Mouse (Mus musculus): Measurements from ENCODE around the gene Akap9.
"Not testable (repeated sequence)": the region's sequence is repeated elsewhere in the genome, so short reads cannot be mapped to it uniquely, and the experiment has no call there.

Akap9 gene

DNA sequence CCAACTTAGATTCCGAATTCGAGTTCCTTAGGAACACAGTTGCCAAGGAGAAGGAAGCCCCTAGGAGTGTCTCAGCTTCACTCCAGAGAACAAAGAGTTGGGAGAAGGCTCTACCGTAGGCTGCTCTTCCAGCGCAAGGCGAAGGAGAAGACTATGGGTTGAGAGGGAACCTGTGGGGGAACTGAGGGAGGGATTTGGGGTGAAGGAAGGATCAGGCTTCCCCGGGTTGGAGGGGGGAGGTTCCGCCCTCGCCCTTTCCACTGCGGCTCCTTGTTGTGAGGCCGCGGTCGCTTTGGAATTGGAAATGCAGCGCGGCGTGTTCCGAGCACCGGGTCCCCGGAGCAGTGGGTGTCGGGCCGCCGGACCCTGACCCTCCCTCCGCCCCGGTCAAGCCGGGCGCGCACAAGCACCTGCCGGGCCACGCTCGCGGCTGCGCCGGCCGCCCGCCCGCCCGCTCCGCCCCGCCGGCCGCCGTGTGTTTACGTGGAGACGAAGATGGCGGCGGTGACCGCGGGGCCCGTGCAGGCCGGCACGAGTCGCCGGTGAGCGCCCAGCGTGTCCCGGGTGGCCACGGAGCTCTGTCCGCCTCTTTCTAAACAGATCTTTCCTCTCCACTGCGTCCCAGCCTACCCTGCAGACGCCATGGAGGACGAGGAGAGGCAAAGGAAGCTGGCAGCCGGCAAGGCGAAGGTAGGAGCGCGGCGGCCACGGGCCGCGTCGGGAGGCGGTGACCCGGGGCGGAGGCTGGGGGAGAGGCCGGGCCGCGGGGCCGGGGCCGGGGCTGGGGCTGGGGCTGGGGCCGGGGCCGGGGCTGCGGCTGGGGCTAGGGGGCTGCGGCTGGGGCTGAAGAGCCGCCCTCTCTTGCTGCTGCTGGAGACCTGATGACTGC, at the start of gene Akap9:
Akap9 (plus strand) TSS at position 254 of the 889 bp plus-strand sequence.
- peak; percentile 81 for DNase-seq (ENCODE audit: extremely low spot score, low spot score)

DNA sequence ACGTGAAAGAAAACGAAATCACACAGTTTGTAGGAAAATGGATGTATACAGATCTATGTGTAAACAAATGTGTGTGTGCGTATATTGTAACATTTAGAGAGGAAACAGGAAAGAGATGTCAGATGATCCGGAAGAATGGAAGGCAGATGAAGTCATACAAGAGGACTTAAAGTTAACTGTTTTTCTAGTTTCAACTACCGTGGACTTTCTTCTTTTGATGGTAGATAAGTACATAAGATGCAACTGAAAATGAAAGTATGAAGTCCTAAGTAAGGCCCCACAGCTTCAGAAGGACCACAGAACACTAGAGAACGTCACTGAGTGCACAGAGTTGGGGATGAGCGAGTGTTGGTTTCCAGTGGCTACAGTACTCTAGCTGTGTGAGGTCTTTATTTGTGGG, 41.0 kb upstream of the Akap9 start:
- DNase-seq (ENCODE audit: extremely low spot score, low spot score): not testable (repeated sequence)

DNA sequence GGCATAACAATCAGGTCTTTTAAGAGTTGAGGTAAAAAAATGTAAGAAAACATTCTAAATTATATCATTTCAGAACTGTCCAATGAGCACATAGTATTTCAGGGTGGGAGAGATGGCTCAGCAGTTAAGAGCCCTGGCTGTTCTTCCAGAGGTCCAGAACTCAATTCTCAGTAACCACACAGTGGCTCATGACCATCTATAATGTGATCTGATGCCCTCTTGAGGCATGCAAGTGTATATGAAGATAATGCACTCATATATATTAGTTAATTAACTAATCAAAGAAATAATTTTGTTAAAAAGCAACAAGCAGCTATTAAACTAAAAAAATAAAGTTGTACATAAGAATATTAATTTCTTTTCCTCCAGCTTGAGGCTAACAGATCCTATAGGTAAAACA, 38.7 kb upstream of the Akap9 start:
- no peak for DNase-seq (ENCODE audit: extremely low spot score, low spot score)

DNA sequence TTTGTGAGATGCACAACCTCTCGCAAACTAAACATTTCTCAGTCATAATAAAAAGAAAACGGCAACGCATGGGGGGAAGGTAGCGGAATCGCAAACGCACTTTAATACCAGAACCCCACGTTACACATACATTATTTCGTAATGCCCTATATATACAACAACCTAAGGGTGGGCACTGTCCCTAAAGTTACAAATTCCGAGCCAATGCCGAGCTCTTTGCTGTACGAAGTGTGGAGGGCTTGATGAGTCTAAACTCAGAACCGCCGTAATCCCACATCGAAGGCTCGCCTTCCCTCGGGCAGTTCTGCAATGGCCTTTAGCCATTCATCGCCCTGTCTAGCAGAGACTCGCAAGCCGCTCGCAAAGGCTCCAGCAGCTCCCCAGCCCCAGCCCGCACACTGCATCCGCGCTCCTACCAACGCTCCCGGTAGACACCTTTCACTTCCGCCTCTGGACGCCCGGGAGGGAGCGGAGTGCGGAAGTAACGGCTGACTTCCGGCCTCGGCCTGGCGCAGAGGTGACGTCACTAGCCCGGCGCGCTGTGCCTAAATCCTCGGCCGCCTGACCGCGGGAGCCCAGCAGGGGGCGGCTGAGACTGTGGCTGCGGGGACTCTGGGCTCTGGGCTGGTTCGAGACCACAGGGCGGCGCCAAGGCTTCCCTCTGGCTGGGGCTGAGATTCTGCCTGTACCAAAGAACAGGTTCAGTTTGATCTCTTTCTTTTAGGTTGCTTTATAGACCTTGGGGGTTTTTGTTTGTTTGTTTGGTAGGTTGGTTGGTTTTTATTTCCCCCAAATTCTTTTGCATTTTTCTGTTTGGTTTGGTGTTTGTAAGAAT, 34.2 kb upstream of the Akap9 start, which contains the start of gene Mterf1a:
Mterf1a (minus strand) TSS at position 475 of the 835 bp plus-strand sequence.
- not testable (repeated sequence) for DNase-seq (ENCODE audit: extremely low spot score, low spot score)

DNA sequence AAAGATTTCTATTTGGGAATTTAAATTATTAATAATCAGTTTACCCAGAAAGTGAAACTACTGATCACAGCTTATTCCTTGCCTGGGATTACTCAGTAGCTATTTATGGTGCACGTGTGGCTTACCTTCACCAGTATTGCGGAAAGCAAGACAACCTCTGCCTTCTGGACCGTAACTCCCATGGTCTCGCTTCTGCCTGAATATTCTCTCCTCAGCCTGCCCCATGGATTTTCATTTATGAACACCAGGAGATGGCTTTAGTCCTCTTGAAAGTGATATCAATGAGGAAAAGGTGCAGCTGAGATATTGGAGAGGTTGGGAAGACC, 33.6 kb upstream of the Akap9 start:
- not testable (repeated sequence) for DNase-seq (ENCODE audit: extremely low spot score, low spot score)

DNA sequence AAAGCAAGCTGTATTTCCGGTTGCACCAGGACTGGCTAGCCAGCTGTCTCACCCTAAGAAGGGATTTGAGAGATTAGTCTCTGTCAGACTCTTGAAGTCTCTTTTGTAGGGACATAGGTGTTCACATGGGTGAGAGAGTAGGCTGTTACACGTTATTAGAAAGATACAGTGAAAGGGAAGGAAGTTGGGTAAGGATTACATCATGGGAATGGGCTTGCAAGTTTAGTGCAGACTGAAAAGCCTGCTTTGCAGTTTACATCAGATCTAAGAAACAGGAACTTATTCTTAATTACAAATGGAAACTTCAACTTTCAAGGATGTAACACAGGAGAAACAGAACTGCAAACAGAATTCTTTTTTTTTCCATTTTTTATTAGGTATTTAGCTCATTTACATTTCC, 22.4 kb upstream of the Akap9 start:
- no peak for DNase-seq (ENCODE audit: extremely low spot score, low spot score)

DNA sequence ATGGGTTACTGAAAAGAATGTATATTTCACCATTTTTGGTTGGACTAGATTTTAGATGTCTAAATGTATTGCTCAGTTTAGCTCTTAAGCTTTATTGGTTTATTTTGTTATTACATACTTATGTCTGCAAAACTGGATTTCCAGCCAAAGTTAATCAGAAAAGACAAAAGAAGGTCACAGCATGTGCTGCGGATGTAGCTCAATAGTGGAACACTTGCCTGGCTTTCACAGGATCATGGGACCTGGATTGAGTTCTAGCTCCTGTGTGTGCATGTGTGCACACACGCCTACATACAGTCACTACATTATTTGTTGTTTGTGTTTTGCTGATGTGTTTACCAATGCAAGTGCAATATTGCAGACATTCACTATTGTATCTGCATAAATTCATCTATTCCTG, 5.5 kb upstream of the Akap9 start:
- DNase-seq (ENCODE audit: extremely low spot score, low spot score): no peak

DNA sequence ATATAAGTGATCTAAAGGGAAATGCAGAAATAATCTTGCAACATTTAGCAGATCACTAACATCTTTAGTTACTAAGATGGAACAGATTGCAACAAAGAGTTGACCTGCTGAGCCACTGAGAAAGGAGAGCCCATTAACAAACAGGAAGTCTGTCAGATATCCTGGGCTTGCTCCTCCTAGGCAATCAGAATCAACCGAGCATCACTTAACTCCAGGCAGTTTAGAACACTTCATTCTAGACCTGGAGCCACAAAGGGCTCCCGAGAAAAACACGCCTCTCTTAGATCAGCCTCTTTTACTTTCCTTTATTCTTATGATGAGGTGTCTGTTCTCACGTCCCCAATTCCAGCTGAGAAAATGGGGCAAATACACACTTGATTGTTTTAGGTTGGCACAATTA, 1.2 kb upstream of the Akap9 start:
- DNase-seq (ENCODE audit: extremely low spot score, low spot score): no peak

DNA sequence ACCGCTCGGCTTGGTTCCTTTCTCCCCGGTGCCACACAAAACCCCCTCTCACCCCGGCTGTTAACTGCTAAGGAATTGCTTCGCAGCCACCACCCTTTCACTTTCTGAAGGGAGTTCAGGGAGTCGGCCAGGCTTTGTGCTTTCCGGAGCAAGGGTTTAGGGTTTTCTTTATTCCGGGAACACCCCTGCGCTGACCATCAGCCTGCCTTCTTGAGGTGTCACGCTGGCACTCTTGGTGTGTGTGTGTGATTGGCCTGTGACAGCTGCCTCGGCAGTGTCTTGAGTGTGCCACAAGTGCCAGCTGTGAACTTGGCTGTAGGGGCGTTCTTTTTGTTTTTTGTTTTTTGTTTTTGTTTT, 814 bp downstream of the Akap9 start:
- peak; percentile 71 for DNase-seq (ENCODE audit: extremely low spot score, low spot score)

DNA sequence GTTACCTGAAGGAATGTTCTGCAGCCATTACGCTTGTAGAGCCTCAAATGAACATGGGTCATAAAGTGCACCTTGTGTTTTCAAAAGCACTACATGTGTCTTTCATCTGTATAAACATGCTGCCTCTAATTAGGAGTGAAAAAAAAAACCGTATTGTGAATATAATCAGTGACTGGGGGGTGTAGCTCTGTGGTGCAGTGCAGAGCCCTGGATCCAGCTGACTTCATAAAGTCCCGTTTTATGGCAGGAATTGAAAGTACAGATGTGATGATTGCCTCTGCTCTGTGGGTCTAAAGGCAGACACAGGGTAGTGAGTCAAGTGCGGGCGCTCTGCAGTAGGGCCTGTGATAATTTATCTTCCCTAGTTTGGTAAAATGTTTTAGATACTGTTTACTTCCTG, 2.9 kb downstream of the Akap9 start:
- no peak for DNase-seq (ENCODE audit: extremely low spot score, low spot score)

DNA sequence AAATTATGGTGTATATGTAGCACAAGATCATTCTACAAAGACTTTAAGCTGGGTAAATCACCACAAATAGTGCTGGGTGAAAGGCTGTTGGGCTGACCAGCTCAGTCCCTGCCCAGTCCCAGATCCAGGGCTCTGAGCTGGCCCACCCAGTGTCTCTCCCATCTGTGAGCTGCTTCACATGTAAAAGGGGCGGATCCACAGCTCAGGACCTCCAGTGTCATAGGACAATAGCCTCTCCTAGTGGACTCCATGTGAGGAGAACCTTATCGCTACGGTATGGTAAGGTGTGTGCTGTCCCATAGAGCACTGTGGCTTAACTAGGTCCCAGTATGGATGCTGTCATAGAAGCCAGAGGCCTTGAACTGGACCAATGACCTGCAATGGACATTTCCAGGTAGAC, 3.8 kb downstream of the Akap9 start:
- DNase-seq (ENCODE audit: extremely low spot score, low spot score): no peak

DNA sequence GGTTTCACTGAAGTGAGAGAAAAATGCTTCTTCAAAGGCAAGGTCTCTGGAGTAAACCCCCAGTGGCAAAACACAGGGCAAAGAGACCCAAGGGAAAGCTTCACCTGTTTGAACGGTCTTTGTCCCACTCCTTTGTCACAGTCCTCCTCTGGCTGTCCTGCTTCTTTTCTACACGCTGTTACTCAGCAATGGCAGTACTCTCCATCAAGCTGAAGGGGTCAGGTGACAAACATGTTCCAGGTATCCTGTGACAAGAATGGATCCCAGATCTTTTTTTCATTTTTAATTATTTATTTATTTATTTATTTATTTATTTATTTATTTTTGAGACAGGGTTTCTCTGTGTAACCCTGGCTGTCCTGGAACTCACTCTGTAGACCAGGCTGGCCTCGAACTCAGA, 5.7 kb downstream of the Akap9 start:
- DNase-seq (ENCODE audit: extremely low spot score, low spot score): no peak

DNA sequence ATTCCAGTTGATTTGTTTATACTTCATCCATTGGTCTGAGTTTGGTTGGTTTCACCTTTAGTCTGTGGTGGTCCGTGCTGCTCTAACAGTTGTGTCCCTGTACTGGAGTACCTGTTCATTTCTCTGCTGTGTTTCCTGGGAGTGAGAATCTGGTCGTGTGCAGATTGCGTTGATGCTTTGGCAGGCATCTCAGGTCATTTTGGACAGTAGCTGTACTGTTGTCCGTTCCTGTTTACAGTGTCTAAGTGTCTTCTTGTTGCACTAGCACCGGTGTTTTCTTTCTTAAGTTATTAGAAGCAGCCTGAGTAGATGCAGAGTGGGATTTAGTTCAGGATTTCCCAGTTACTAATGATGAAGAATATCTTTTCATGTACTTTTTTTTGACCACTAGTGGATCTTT, 7.4 kb downstream of the Akap9 start:
- DNase-seq (ENCODE audit: extremely low spot score, low spot score): no peak

DNA sequence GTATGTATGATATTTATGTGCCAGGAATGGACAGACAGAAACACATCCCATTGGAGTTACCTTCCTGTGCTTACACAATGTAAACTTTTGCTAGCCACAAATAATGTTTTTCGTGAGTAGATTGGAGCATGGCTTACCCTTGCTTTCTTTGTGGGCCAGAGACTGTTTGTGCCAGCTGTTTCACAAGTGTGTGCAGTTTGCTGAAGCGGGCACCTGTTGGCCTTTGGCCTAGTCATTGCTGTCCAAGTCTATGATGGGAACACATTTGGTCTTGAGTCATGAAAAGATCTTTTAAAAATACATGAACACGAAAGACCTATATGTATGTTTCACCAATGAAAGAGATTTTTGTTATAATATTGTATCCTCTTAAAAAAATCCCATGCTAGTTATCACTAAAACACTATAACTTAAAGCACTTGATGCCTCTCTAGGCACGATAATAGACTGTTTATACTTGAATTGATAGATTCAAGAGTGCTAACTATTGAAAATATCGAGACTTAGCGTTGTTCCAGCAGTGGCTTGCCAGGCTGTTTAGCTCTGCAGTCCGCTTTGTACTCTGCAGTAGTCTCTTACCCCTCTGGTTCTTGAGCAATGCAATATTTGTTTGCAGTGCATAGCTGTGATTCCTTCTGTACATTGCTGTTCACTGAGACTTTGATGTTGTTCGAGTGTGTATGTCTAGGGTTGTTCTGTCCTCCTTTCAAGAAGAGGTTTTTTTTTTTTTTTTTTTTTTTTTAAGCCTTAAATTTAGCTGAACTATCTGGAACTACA, 8.1 kb downstream of the Akap9 start:
- no peak for DNase-seq (ENCODE audit: extremely low spot score, low spot score)

DNA sequence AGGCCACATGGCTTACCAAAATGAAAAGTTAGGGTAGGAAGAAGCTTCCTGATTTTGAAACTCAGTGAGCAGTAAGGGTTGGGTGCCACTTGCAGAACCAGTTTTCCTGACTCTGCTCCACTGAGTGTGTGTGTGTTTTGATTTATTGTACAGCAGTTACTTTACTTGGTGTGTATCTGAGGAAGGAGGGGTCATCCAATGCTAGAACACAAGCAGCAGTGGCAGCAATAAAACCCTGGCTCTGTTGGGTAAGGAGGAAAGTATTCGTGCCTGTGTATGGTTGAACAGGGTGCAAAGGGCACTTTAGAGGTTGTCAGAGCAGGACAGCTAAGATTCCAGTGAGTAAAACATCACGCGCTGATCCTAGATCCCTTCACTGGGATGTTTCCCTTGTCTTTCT, 11.1 kb downstream of the Akap9 start:
- no peak for DNase-seq (ENCODE audit: extremely low spot score, low spot score)

DNA sequence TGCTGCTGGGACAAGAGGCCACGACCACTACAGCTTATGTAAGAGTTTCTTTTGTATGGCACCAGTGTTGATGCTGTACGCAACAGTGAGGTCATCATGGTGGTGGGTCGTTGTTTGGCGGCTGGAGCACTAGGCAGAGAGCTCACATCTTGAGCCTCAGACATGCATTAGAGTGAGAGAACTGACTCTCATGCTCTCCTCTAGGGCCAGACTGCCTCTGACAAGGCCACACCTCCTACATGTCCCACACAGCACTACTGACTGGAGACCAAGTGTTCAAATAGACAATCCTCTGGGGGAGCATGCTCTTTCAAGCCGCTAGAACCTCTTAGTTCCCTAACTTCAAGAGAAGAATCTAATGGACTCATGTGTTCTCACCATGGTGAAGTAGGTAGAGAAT, 11.5 kb downstream of the Akap9 start:
- DNase-seq (ENCODE audit: extremely low spot score, low spot score): no peak

DNA sequence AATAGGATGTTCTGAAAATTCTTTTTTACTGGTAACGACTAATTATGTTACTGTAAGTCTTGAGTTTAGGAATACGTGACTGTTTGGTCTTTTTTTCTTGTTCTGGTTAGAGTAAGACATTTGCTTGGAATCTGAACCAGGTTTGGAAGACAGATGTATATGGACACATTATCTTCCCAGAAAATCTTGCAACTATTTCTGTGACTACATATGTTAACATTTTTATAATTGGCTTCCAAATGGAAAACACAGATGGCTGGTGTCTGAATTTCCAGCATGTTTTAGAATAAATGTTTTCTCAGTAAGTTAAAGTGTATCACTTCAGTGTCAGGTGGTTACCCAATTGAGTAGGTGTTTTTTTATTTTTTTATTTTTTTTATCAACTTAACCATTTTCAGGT, 13.4 kb downstream of the Akap9 start:
- DNase-seq (ENCODE audit: extremely low spot score, low spot score): no peak

DNA sequence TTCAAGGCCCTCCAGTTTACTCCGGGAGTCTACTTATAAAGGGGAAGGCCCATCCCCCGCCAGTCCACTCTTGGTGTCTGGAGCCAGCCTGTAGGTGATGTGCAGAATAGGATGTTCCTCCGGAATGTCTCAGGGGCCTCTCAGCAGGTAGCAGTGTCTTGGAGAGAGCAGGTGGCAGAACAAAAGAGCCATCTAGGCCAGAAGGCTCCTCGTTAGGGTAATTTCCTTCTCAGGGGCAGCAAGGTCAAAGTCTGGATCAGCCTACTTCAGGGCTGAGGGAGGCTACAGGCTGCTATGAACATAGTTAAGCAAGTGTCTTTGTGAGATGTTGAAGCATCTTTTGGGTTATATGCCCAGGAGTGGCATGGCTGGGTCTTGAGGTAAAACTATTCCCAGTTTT, 15.3 kb downstream of the Akap9 start:
- not testable (repeated sequence) for DNase-seq (ENCODE audit: extremely low spot score, low spot score)

DNA sequence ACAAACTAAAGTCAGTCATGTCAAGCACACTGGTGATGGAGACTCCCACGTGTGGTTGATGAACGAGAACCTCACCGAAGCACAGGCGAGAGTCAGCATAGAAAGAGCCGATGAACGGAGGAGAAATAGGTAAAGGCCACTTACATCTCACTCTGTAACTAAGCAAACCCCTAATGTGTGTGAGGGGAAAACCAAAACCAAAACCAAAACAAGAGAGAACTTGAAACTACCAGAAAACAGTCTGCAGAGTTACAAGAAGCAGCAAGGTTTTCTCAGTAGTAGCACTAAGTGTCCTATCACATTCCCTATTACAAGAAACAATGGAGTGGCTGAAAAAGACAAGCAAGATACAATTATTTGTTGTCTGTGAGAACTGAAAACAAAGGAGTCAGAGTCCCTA, 24.6 kb downstream of the Akap9 start:
- no peak for DNase-seq (ENCODE audit: extremely low spot score, low spot score)

DNA sequence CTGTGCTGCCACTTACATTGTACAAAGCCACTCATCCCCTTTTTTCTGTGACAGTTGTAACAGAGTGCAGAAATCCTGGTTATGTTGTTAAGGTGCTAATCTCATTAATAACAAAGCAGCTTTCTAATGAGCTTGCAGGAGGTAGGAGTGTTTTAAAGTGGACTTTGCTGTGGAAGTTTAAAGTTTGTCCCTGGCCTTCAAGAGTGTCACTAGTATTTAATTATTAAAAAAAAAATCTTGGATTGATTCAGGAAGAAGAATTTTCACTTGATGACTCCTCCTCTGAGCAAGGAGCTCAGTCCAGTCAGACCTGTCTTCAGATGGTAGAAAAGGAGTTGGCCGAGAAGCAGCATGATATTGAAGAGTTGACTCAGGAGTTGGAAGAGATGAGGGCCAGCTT, 26.7 kb downstream of the Akap9 start:
- no peak for DNase-seq (ENCODE audit: extremely low spot score, low spot score)

DNA sequence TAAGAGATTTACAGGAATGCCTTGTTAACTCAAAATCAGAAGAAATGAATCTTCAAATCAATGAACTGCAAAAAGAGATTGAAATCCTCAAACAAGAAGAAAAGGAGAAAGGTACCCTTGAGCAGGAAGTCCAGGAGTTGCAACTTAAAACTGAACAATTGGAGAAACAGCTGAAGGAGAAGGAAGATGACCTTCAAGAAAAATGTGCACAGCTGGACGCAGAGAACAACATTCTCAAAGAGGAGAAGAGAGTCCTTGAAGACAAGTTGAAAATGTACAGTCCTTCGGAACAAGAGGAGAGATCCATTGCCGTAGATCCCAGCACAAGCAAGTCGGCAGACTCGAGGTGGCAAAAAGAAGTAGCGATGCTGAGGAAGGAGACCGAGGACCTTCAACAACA, 33.4 kb downstream of the Akap9 start:
- DNase-seq (ENCODE audit: extremely low spot score, low spot score): no peak

DNA sequence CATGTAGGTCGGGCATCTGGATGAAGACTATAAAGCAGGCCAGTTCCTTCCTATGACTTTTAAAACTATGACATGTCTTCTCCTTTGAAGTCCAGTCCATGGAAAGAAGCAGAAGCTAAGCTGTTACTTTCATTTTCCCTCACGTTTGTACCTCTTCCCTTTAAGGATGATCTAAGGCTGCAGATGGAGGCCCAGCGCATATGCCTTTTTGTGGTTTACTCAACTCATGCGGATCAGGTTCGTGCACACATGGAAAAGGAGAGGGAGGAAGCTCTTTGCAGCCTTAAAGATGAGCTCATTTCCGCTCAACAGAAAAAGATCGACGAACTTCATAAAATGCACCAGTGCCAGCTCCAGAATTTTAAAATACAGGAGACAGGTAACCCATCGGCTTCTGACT, 40.6 kb downstream of the Akap9 start:
- DNase-seq (ENCODE audit: extremely low spot score, low spot score): no peak

Measured in neural tube, embryonic 10.5 days (tissue).